Mouse (Mus musculus): ENCODE measurements around the gene Ucn2.

GRCm38 (mm10) chr9:108991428-108992084 is 5.7 kb downstream of the Ucn2 start, which contains the start of gene Pfkfb4:
- TF ChIP-seq CTCF (IDR thresholded peaks at IDR 0.05): no peak
- TF ChIP-seq EP300 (IDR thresholded peaks at IDR 0.05): peak; percentile 73

Data from lung, postnatal 0 days (tissue).